Mouse (Mus musculus): ENCODE data around the gene Pnkd.

GRCm38 (mm10) chr1:74364270-74364669, 79.5 kb downstream of the Pnkd start:
- TF ChIP-seq CTCF (IDR thresholded peaks at IDR 0.05; ENCODE audit: low read depth, low read length) (no peak), POLR2A (IDR thresholded peaks at IDR 0.05; ENCODE audit: borderline replicate concordance, low read depth, low read length) (no peak)

Measured in bone marrow macrophage, adult 2 months (primary cell).